Mouse (Mus musculus) MEL (cell line): Measurements from ENCODE around the gene Med27.

ENCODE experiments used
- CTCF ChIP-seq, 3 experiments: IDR thresholded peaks in 2 of 3; conservative IDR thresholded peaks in 1 of 3; 2 replicates each; pipeline ENCODE4 v1.5.1; 2011 to 2012; ENCODE audit warnings: low read length in 3 of 3, low read depth in 2 of 3, mild to moderate bottlenecking in 2 of 3, improper control_type of control experiment in 1 of 3, inconsistent platforms in 1 of 3, mixed read lengths in 1 of 3, moderate library complexity in 1 of 3; ENCODE audit not compliant: control insufficient read depth in 1 of 3, insufficient read depth in 1 of 3, poor library complexity in 1 of 3, severe bottlenecking in 1 of 3
- ELF1 ChIP-seq: IDR thresholded peaks from 2 replicates; pipeline ENCODE4 v1.6.1; 2014; ENCODE audit warnings: low read depth, mild to moderate bottlenecking, inconsistent platforms, low read length, improper control_type of control experiment, moderate library complexity
- EP300 ChIP-seq, 2 experiments: IDR thresholded peaks; 2 replicates each; pipeline ENCODE4 v1.6.1; 2011; ENCODE audit warnings: improper control_type of control experiment in 2 of 2, low read length in 2 of 2, low read depth in 1 of 2, mild to moderate bottlenecking in 1 of 2
- ETS1 ChIP-seq: IDR thresholded peaks from 2 replicates; pipeline ENCODE4 v1.6.1; 2012; ENCODE audit warnings: low read depth, mild to moderate bottlenecking, inconsistent platforms, low read length, improper control_type of control experiment, moderate library complexity
- KAT2A ChIP-seq: conservative IDR thresholded peaks from 2 replicates; pipeline ENCODE4 v1.6.1; 2012; ENCODE audit warnings: low read depth, low read length, improper control_type of control experiment, inconsistent platforms
- MAFK ChIP-seq: IDR thresholded peaks from 2 replicates; pipeline ENCODE4 v1.6.1; 2011; ENCODE audit warnings: low read depth, mild to moderate bottlenecking, low read length, improper control_type of control experiment, borderline replicate concordance
- MYC ChIP-seq: IDR thresholded peaks from 2 replicates; pipeline ENCODE4 v1.6.1; 2011; ENCODE audit warnings: low read depth, mild to moderate bottlenecking, low read length, improper control_type of control experiment, moderate library complexity
- NELFE ChIP-seq: IDR thresholded peaks from 2 replicates; pipeline ENCODE4 v1.6.1; 2011; ENCODE audit warnings: low read depth, low read length, improper control_type of control experiment
- POLR2A ChIP-seq, 2 experiments: IDR thresholded peaks; 2 replicates each; pipeline ENCODE4 v1.6.1; 2011 to 2012; ENCODE audit warnings: low read length in 2 of 2, mild to moderate bottlenecking in 2 of 2, control low read depth in 1 of 2, improper control_type of control experiment in 1 of 2, low read depth in 1 of 2, moderate library complexity in 1 of 2; ENCODE audit not compliant: control insufficient read depth in 1 of 2, insufficient read depth in 1 of 2, poor library complexity in 1 of 2
- POLR2AphosphoS5 ChIP-seq: IDR thresholded peaks from 2 replicates; pipeline ENCODE4 v1.6.1; 2012; ENCODE audit warnings: low read depth, borderline replicate concordance, mild to moderate bottlenecking, inconsistent platforms, low read length, moderate library complexity, mixed read lengths
- TAL1 ChIP-seq: IDR thresholded peaks from 2 replicates; pipeline ENCODE4 v1.6.1; 2012; ENCODE audit warnings: mild to moderate bottlenecking, inconsistent platforms, low read length, moderate library complexity, mixed read lengths

DNA sequence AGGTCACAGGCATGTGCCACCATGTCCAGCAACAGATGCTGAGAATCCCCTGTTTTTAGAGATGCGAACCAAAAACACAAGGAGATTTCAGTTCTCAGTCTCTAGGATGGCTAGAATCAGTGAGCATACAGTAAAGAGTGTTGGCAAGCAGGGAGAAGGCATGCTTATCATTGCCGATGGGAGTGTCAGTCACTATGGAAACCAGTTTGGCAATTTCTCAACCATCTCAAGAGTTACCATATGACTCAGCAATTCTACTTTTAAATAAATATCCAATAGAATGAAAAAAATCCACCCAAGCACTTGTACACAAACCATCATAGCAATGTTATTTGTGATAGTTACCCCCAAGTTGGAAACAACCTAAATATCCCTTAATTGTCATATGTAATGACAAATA lies 22.2 kb upstream of the Med27 start:
- TF ChIP-seq CTCF (IDR thresholded peaks at IDR 0.05 in 2 of 3, conservative IDR thresholded peaks at IDR 0.05 in 1 of 3; ENCODE audit: control insufficient read depth in 1 of 3, insufficient read depth in 1 of 3, low read depth in 2 of 3, low read length in 3 of 3, poor library complexity in 1 of 3, severe bottlenecking in 1 of 3), result no peak
- no peak for TF ChIP-seq POLR2A (IDR thresholded peaks at IDR 0.05; ENCODE audit: control insufficient read depth in 1 of 2, insufficient read depth in 1 of 2, low read depth in 1 of 2, low read length in 2 of 2, poor library complexity in 1 of 2)
- TF ChIP-seq MYC, result no peak
- no peak for TF ChIP-seq NELFE
- no peak for TF ChIP-seq POLR2AphosphoS5
- no peak for TF ChIP-seq TAL1
- TF ChIP-seq KAT2A, result no peak
- no peak for TF ChIP-seq ETS1
- no peak for TF ChIP-seq ELF1
- no peak; the same call in 1 of the 2 replicates for TF ChIP-seq MAFK
- no peak for TF ChIP-seq EP300 (IDR thresholded peaks at IDR 0.05; ENCODE audit: low read depth in 1 of 2, low read length in 2 of 2)
